Mouse (Mus musculus): ENCODE measurements around the gene Elp4. TPM values are rescaled to one million over a fixed set of nuclear protein-coding genes. Genes with fewer than 3 reads are reported as not detected.

Elp4 gene
- total RNA-seq, 2 experiments from 2014 or later = 14.0 to 20.3 TPM

- ATAC-seq (replicated peaks; ENCODE audit: poor library complexity, severe bottlenecking) = no peak
Measured at GRCm38 (mm10) chr2:105746896-105747295, 157.5 kb downstream of the Elp4 start.

DNA sequence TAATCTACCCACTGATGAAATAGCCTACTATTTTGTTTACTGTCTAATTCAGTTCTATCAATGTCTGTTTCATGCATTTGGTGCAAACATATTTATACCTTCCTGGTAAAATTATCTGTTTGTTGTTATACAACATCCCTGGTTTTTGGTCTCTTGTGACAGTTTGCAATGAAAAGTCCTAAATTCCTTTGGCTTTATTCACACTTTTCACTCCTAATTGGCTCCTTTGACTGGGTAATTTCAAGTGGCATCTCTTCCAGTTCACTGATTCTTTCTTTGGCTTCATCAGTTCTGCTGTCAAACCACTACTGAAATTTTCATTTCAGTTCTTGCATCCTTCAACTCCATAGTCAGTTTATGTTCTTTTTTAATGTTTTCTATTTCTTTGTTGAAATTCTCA is 168.2 kb downstream of the Elp4 start:
- no peak for ATAC-seq (replicated peaks; ENCODE audit: poor library complexity, severe bottlenecking)

- no peak for ATAC-seq (replicated peaks; ENCODE audit: poor library complexity, severe bottlenecking)
Measured at GRCm38 (mm10) chr2:105730704-105731103, 173.7 kb downstream of the Elp4 start.

DNA sequence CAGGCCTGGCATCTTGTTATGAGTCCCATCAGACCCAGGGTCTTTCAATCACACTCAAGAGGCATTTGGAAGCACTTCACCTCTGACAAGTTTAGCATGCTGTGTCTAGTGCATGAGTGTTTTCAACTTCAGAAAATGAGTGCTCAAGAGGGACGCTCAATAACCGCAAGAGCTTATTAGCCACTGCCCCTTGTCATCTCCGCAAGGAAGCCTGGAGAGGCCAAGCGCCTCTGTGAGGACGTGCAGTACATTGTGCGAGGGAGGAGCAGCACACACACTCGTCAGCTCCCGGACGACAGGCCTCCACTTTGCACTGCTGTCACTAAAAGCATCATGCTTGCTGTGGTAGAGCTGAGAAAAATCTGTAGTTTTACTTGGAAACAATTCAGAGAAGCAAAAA is 177.7 kb downstream of the Elp4 start:
- no peak for ATAC-seq (replicated peaks; ENCODE audit: poor library complexity, severe bottlenecking)

DNA sequence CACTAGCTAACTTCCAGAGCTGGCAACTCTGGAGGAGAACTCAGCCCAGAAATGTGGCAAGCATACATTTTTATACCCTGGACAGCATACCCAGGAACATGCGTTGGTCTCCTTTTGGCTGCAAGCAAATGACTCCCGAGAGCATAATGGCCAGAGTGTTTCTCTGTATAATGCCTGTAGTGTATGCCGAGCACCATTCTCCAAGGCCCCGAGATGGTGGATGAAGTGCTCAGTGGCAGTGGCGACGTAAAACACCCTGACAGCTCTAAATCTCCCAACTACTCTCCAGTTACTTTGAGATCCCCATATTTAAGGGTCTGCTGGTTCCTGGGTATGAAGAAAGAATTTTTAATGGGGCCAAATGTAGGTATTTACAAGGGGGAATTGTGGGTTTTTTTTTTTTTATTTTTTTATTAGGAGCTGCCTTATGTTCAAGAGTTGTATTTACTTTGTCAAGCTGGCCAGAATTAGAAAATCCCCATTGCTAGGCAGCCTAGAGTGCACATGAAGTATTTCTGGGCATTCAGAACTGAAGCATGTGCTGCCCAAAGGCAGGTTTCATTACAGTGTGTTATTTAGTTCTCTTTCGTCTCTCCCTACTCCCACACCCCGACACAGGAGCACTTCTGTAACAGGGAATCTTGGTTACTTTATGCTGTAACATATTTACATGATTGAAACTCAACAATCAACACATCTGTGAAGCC is 188.8 kb downstream of the Elp4 start:
- ATAC-seq (replicated peaks; ENCODE audit: poor library complexity, severe bottlenecking) = no peak

DNA sequence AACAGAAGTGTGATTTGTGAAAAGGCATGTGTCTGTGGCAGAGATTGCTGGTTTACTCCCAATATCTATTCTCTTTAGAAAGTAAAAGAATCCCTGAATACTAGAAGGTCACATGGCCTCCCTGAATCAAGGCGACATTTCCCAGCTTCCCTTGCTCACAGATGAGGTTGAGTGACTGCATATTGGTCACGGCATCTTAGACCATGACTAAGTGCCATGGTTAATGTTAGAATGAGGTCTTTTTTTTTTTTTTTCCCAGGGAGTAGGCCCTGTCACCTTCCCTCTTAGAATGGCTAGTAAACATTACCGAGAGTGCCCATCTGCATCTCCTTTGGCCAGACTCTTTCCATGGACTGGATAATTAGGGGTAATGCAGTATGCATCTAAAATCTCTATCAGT is 193.9 kb downstream of the Elp4 start:
- no peak for ATAC-seq (replicated peaks; ENCODE audit: poor library complexity, severe bottlenecking)

DNA sequence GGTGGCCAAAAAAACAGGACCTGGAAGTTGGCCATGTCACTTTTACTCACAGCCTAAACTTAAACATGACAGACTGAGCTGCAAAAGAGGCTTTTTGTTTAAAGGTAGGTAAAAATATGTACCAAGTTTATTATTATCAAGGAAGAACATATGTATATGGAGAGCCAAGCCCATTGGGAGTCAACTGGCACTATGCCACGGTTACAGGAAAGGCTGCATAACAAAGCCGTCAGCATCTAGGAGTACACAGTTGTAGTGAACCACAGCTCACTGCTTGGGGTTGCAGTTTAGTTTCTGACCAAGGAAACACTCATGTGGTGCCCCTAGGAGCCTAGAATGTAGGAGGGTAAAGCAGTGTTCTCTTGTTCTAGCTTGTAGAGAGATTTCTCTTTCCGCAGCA is 195.2 kb downstream of the Elp4 start:
- ATAC-seq (replicated peaks; ENCODE audit: poor library complexity, severe bottlenecking) = no peak

- ATAC-seq (replicated peaks; ENCODE audit: poor library complexity, severe bottlenecking) = no peak
Measured at GRCm38 (mm10) chr2:105705320-105705719, 199.0 kb downstream of the Elp4 start.

- no peak for ATAC-seq (replicated peaks; ENCODE audit: poor library complexity, severe bottlenecking)
Measured at GRCm38 (mm10) chr2:105702586-105702985, 201.8 kb downstream of the Elp4 start.

DNA sequence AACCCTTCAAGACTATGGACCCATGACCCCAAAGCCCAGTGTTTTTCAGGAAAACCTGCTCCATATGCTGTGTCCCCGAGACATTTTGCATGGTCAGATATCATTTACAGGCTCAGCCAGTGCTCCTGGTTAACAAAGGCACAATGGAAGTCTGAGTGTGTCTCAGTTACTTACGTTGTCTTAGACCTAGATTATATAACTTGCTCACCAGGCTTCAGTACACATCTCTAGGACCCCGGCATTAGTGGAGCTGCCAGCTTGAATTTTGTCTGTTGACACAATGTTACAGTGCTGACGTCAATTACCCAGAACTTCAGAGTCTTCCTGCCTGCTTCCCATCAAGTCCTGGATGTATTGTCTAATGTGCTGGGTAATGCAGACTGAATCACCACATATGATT is 202.6 kb downstream of the Elp4 start:
- no peak for ATAC-seq (replicated peaks; ENCODE audit: poor library complexity, severe bottlenecking)

- no peak for ATAC-seq (replicated peaks; ENCODE audit: poor library complexity, severe bottlenecking)
Measured at GRCm38 (mm10) chr2:105698631-105699030, 205.7 kb downstream of the Elp4 start.

GRCm38 (mm10) chr2:105697741-105698140 is 206.6 kb downstream of the Elp4 start:
- no peak for ATAC-seq (replicated peaks; ENCODE audit: poor library complexity, severe bottlenecking)

GRCm38 (mm10) chr2:105691296-105691695 is 213.1 kb downstream of the Elp4 start:
- no peak for ATAC-seq (replicated peaks; ENCODE audit: poor library complexity, severe bottlenecking)

GRCm38 (mm10) chr2:105689771-105690639 is 214.4 kb downstream of the Elp4 start:
- ATAC-seq (replicated peaks; ENCODE audit: poor library complexity, severe bottlenecking) = no peak

DNA sequence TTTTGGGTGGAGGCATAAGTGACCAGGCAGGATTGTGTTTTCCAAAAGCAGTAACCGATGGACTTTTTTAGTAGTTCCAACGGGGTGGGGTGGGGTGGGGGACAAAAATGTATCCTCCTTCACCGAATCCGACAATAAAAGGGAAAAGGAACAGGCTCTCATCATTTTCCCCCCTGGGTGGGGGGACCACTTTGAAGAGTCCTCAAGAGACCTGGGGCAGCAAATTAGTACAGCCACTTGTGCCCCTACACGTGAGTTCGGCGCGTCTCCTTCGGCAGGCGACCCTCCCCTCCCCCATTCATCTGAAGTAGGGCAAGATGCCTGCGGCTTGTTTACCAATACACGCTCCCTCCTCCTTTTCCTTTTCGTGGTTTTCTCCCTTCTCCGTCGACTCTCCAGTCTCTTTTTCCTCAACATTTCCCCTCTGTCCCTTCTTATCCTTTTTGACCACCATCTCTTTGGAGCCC is 215.0 kb downstream of the Elp4 start:
- no peak for ATAC-seq (replicated peaks; ENCODE audit: poor library complexity, severe bottlenecking)

GRCm38 (mm10) chr2:105688436-105689303 is 215.7 kb downstream of the Elp4 start:
- no peak for ATAC-seq (replicated peaks; ENCODE audit: poor library complexity, severe bottlenecking)

GRCm38 (mm10) chr2:105688011-105688410 is 216.4 kb downstream of the Elp4 start:
- ATAC-seq (replicated peaks; ENCODE audit: poor library complexity, severe bottlenecking) = no peak

- ATAC-seq (replicated peaks; ENCODE audit: poor library complexity, severe bottlenecking) = peak; percentile 41; the same call in 1 of the 2 replicates
Measured at GRCm38 (mm10) chr2:105687317-105687991, 216.9 kb downstream of the Elp4 start.

DNA sequence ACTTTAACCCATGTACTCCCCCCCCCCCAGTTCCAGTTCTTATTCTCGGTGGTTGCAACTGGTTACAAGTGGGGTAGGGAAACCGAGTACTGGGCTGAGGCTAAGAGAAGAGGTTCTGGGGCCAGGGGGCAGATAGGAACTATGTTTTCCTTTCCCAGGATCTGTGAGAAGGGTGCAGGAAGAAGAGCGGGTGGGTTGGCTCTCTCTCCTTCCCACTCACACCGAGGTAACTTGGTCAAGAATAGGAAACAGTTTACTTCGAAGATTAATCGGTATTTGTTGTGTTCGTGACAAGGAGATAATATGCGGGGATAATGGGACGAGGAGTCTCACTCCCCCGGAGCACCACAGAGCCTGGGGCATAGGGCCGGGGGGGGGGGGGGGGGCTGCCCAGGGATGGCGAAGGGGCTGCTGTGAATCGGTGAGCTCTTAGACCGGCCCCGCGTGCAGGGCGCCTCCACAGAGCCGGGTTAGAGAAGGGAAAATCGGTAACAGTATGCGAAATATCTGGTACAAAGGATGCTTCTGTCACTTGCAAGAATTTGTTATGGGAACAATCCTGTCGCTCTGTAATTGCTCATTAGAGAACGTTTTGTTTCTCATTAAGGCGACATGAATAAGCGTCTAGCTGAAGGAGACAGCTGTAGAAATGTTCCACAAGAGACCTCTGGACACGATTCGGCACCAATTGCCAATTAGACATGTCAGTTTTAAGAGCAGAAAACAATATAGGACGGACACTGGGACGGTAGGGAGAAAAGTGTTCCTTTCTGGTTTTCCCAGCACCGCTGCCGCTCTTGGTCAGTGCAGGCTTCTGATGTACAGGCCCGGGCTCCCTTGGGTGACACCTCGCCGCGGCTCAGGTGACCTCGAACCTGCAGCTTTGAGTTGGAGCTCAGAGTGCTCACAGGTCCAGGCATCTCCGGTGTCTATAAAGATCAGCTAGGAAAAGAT is 217.7 kb downstream of the Elp4 start:
- no peak for ATAC-seq (replicated peaks; ENCODE audit: poor library complexity, severe bottlenecking)

Data from granulocyte monocyte progenitor cell, adult 5-6 weeks (primary cell).